In genomic region chr5:123227762-123228523, GRCm38 (mm10) we compare ENCODE assay signal across 8 mouse cellular contexts. TPM values are rescaled to one million over a fixed set of nuclear protein-coding genes. Genes with fewer than 3 reads are reported as not detected.
DNase-seq lines count a peak whose midpoint lies in the region; ATAC-seq lines count a peak whose summit lies in the region.

No protein-coding gene starts in this region.

- peak overlapping the region; percentile 93 for H3K9ac ChIP-seq in kidney, embryonic 15.5 days

- peaks cover 4% of the 10 kb centered on the region; the same call in 1 of the 2 replicates for H3K4me1 ChIP-seq in heart, embryonic 10.5 days
- peaks cover 12% of the 10 kb centered on the region for H3K4me1 ChIP-seq in kidney, embryonic 15.5 days

- 2% methylated on average over 42 of the region's 42 CpGs for WGBS in heart, embryonic 10.5 days
- 2% methylated on average over 42 of the region's 42 CpGs for WGBS in kidney, embryonic 15.5 days

- no peaks in the 10 kb centered on the region for H3K27me3 ChIP-seq in heart, embryonic 10.5 days (ENCODE audit: insufficient read depth, poor library complexity, severe bottlenecking)
- no peaks in the 10 kb centered on the region for H3K27me3 ChIP-seq in kidney, embryonic 15.5 days

- H3K9me3 ChIP-seq in heart, embryonic 10.5 days = no peaks in the 10 kb centered on the region
- no peaks in the 10 kb centered on the region for H3K9me3 ChIP-seq in kidney, embryonic 15.5 days (replicated peaks)

- peaks cover 13% of the 10 kb centered on the region; the same call in 1 of the 2 replicates for H3K36me3 ChIP-seq in heart, embryonic 10.5 days
- H3K36me3 ChIP-seq in kidney, embryonic 15.5 days = peaks cover 5% of the 10 kb centered on the region; the same call in 1 of the 2 replicates

- peak; percentile 95 to 97 for DNase-seq in B cell, adult 2 months
- peak; percentile 98 for DNase-seq in brain, adult 2 months (ENCODE audit: low read depth, low spot score)
- peak; percentile 97 for DNase-seq in heart, embryonic 10.5 days (ENCODE audit: low spot score)
- DNase-seq in liver = peak; percentile 98
- DNase-seq in spleen, postnatal 4 days (ENCODE audit: low spot score in 2 of 2) = peak; percentile 97 to 99

- peak overlapping the region; percentile 86 for H3K27ac ChIP-seq in heart, embryonic 10.5 days
- 0 out of 2 replicates have a peak overlapping the region, but pooled peaks have one; percentile 48 for H3K27ac ChIP-seq in kidney, embryonic 15.5 days

- peak overlapping the region; percentile 74 for H3K4me3 ChIP-seq in heart, embryonic 10.5 days
- peak overlapping the region; percentile 96 for H3K4me3 ChIP-seq in kidney, embryonic 15.5 days (replicated peaks)

- peak; percentile 85 for ATAC-seq in erythroblast, adult 5-6 weeks (replicated peaks; ENCODE audit: low FRiP score, poor library complexity, severe bottlenecking)
- ATAC-seq in kidney, embryonic 15.5 days (replicated peaks; ENCODE audit: low FRiP score) = peak; percentile 85
- ATAC-seq in monocyte, adult 5-6 weeks (replicated peaks; ENCODE audit: insufficient number of reproducible peaks, low FRiP score, low TSS enrichment, poor library complexity, severe bottlenecking) = peak; percentile 98

- H3K4me2 ChIP-seq in kidney, embryonic 15.5 days = peak overlapping the region; percentile 69

RNA-seq across cellular contexts. Expression of gene Wdr66, which starts 24.0 kb away (rescaled TPM):
- 0.84 and 11.9 TPM in 2 replicates for total RNA-seq in erythroblast, adult 5-6 weeks (2015; ENCODE audit: low replicate concordance)
- 0.42 and 2.4 TPM in 2 replicates for total RNA-seq in erythroblast, adult 5-6 weeks (2017; ENCODE audit: low replicate concordance)
- polyA plus RNA-seq in heart, embryonic 10.5 days (2016; fragmentation: Nextera tagmentation; extraction: Ambion mirVana) = 0.53 and 0.79 TPM in 2 replicates
- 1.5 and 1.7 TPM in 2 replicates for polyA plus RNA-seq in kidney, embryonic 15.5 days (2015; fragmentation: Nextera tagmentation; extraction: Ambion mirVana)
- total RNA-seq in monocyte, adult 5-6 weeks (2017) = 0.78 TPM in 1 of 3 replicates, not detected in the others

RNA-seq across cellular contexts. Expression of gene Hpd, which starts 45.4 kb away (rescaled TPM):
- total RNA-seq in erythroblast, adult 5-6 weeks (2015; ENCODE audit: low replicate concordance) = not detected in 2 replicates
- not detected in 2 replicates for total RNA-seq in erythroblast, adult 5-6 weeks (2017; ENCODE audit: low replicate concordance)
- polyA plus RNA-seq in heart, embryonic 10.5 days (2016; fragmentation: Nextera tagmentation; extraction: Ambion mirVana) = 0.35 TPM in 1 of 2 replicates, not detected in the other
- polyA plus RNA-seq in kidney, embryonic 15.5 days (2015; fragmentation: Nextera tagmentation; extraction: Ambion mirVana) = 0.99 and 1.5 TPM in 2 replicates
- not detected in 3 replicates for total RNA-seq in monocyte, adult 5-6 weeks (2017)

RNA-seq across cellular contexts. Expression of gene Psmd9, which starts 58.7 kb away (rescaled TPM):
- 6.9 and 25.5 TPM in 2 replicates for total RNA-seq in erythroblast, adult 5-6 weeks (2015; ENCODE audit: low replicate concordance)
- total RNA-seq in erythroblast, adult 5-6 weeks (2017; ENCODE audit: low replicate concordance) = 13.8 and 28.7 TPM in 2 replicates
- 73.2 and 85.3 TPM in 2 replicates for polyA plus RNA-seq in heart, embryonic 10.5 days (2016; fragmentation: Nextera tagmentation; extraction: Ambion mirVana)
- polyA plus RNA-seq in kidney, embryonic 15.5 days (2015; fragmentation: Nextera tagmentation; extraction: Ambion mirVana) = 82.5 and 90.5 TPM in 2 replicates
- 16.7 to 38.7 TPM (median 18.9 TPM) in 3 replicates for total RNA-seq in monocyte, adult 5-6 weeks (2017)

Comparison
In these comparisons a context has a peak if more than half of its experiments do, and no peak if none do; other contexts are left out.
1. Peak in every context shown above with its lines: DNase-seq, ATAC-seq, H3K4me3 ChIP-seq and H3K27ac ChIP-seq.